Mouse (Mus musculus): ENCODE results near the gene Olfr15.

GRCm38 (mm10) chr16:3872216-3873047 is 41.8 kb downstream of the Olfr15 start, which contains the start of gene Naa60:
- TF ChIP-seq CTCF (IDR thresholded peaks at IDR 0.05; ENCODE audit: low read depth, low read length) (no peak), POLR2A (IDR thresholded peaks at IDR 0.05; ENCODE audit: borderline replicate concordance, low read depth, low read length) (no peak)

All from bone marrow macrophage, adult 2 months (primary cell).